Mouse (Mus musculus): ENCODE measurements around the gene Hba-x.

The Hba-x gene

GRCm38 (mm10) chr11:32276347-32276746 lies at the start of gene Hba-x:
TSS of gene Hba-x (plus strand) at chr11:32276400.
- DNase-seq (ENCODE audit: low read depth) = no peak

GRCm38 (mm10) chr11:32227041-32227440 lies 49.2 kb upstream of the Hba-x start:
- no peak for DNase-seq (ENCODE audit: low read depth)

- DNase-seq (ENCODE audit: low read depth) = no peak
Measured at GRCm38 (mm10) chr11:32227555-32227954, 48.6 kb upstream of the Hba-x start.

GRCm38 (mm10) chr11:32228292-32228845 lies 47.8 kb upstream of the Hba-x start:
- no peak for DNase-seq (ENCODE audit: low read depth)

DNA sequence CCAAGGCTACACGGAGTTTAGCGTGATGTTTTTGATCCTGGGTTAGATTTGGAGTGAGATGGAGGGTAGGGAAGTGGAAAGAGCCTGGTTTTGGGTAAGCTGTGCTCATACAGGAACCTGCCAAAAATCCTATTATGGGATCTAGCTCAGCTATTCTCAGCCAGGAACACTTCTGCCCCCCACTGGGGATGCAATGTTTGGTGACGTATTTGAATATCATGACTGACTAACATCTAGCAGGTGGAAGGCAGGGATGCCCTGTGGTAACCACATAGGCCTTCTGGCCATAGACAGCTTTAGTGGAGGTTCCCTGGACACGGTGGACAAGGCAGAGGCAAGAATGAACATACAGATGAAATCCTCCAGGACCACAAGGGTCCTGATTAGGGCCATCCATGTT lies 46.0 kb upstream of the Hba-x start:
- no peak for DNase-seq (ENCODE audit: low read depth)

DNA sequence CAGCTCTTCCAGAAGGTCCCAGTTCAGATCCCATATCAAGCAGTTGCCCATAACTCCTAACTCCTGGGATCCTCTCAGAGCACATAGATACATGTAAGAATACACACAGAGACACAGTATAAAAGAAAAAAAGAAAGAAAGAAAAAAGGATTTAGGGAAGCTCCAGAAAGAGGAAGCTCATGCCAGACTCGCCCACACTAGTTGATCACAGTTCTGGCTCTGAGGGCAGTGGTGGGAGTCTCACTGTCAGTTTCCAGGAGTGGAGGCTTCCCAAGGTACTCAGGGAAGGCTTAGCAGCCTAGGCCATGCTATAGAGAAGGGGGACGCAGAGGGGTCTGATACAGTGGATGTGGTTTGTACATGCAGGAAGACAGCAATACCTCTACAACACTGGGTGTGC lies 45.1 kb upstream of the Hba-x start:
- DNase-seq (ENCODE audit: low read depth) = no peak

GRCm38 (mm10) chr11:32232848-32233247 lies 43.4 kb upstream of the Hba-x start:
- no peak for DNase-seq (ENCODE audit: low read depth)

DNA sequence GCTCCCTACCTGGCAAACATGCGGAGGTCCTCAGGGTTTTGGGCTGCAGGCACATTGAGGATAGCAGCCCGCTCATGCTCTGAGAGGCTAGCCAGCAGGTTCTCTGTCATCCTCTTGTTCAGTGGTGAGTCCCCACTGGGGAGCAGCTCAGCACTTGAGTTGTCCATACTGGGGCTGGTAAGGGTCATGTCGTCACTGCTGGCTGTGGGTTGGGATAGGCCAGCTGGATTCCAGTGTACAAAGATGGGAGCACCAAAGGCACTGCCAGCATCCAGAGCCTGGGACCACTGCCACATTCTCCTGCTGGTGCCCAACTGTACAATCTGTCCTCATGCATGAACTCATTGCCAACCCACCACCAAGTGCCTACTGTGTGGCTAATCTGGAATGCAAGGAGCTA lies 42.3 kb upstream of the Hba-x start:
- no peak for DNase-seq (ENCODE audit: low read depth)

GRCm38 (mm10) chr11:32234816-32235485 lies 41.2 kb upstream of the Hba-x start:
- no peak for DNase-seq (ENCODE audit: low read depth)

- no peak for DNase-seq (ENCODE audit: low read depth)
Measured at GRCm38 (mm10) chr11:32235646-32236045, 40.6 kb upstream of the Hba-x start.

DNA sequence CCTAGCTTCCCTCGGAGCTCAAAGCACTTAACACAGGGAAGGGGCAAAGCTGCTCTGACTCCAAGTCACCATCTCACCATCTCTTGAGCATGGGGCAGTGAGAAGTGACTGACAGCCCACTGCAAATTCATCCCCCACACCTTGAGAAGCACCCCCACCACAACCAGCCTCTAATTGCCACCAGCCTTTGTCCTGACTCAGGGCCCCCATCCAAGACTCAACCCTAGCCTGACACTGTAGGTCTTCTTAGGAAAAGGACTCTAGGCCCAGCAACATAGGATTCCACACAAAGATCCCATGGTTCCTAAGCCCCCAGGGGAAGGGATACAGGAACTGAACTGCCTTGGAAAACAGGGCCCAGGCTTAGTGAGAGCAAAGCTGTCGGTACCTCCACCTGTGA lies 40.1 kb upstream of the Hba-x start:
- no peak for DNase-seq (ENCODE audit: low read depth)

GRCm38 (mm10) chr11:32236712-32237410 lies 39.3 kb upstream of the Hba-x start:
- DNase-seq (ENCODE audit: low read depth) = peak; percentile 31

DNA sequence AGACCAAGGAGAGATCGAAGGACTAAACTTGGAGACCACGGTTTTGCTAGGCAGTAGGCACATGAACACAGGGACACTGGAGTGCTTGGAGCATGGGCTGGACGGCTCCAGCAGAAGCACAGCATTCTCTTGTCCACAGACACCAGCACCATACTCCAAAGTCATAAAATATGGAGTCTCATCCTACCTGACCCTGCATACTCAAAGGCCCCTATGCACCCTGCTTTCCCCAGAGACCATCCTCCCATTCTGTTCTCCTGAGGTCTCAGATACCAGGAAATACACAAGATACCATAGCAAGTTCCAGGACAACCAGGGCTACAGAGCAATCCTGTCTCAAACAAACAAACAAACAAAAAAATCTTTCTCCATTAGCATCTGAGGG lies 38.8 kb upstream of the Hba-x start:
- no peak for DNase-seq (ENCODE audit: low read depth)

GRCm38 (mm10) chr11:32238093-32238860 lies 37.9 kb upstream of the Hba-x start:
- peak; percentile 63 for DNase-seq (ENCODE audit: low read depth)

GRCm38 (mm10) chr11:32241391-32241790 lies 34.8 kb upstream of the Hba-x start:
- no peak for DNase-seq (ENCODE audit: low read depth)

DNA sequence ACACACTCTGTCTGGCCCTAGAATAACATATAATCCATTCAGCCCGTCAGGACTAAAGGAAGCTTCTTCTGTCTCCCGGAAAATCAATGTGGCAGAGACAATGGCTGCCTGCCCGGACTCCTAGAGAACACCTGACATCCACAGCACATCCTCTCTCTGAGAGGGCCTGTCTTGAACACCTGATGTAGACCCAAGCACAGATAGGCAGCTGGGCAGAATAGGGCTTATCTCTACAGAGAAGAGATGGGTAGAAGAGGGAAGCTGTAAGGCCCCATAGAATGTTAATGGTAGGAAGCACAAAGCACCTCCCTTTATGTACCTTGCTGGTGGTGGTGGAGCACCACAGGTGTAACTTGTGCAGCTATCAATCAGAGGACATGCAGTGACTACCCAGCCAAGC lies 34.0 kb upstream of the Hba-x start:
- DNase-seq (ENCODE audit: low read depth) = no peak

- DNase-seq (ENCODE audit: low read depth) = no peak
Measured at GRCm38 (mm10) chr11:32243205-32243955, 32.8 kb upstream of the Hba-x start.

- DNase-seq (ENCODE audit: low read depth) = no peak
Measured at GRCm38 (mm10) chr11:32244064-32244463, 32.1 kb upstream of the Hba-x start.

DNA sequence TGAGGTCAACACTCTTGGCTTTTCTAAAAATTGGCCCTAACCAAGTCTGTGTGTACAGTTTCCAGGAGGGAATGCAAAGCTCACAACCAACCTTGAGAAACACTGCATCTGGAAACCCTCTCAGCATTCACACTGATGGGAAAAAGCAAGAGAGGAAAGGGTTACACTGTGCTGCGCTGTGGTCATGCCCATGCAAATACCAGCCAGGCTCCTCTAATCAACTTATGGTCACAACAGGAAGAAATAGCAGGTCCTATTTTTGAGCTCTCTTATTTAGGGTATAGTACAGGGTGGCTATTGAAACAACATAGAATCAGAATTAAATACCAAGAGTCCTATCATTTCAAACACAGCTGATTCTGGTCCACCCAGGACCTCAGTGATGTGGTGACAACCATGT lies 31.6 kb upstream of the Hba-x start:
- no peak for DNase-seq (ENCODE audit: low read depth)

- no peak for DNase-seq (ENCODE audit: low read depth)
Measured at GRCm38 (mm10) chr11:32245614-32246013, 30.6 kb upstream of the Hba-x start.

DNA sequence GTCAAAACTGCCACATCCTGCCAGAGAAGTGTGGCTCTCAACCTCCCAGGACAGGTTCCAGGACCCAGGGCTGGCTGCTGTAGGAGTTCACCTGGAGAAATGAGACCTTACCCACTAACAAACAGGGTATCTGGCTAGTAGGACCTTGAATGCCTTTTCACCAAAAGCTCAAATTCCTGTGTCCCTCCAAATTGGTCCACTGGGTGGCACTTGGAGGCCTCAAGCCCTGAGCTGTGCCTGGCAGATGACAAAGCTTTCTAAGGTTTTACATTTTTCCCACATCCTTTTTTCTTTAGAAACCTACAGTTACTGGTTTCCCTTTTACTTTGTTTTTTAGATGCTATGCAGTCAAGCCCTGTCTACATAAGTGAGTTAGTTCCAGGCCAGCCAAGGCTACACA lies 29.1 kb upstream of the Hba-x start:
- DNase-seq (ENCODE audit: low read depth) = peak; percentile 60

DNA sequence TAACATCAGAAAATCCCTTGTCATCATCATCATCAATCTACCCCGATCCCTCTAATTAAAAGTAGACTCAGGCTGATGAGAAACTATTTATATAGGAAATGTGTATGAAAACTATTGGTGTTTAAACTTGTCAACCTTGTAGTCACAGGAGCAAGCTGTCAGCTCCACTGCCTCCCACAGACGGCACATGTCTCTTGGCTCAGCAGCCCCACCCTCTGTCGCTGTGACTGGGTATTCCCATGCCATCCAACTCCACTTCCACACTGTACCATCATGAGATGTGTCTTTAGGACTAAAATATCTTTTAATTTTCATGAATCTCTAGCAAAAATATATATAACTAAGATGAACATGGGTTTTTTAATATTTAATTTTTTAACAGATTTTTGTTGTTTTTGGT lies 27.9 kb upstream of the Hba-x start:
- DNase-seq (ENCODE audit: low read depth) = no peak

All from 416B (cell line).